Mouse (Mus musculus) heart, embryonic 16.5 days (tissue): ENCODE measurements around the gene Tnf. TPM values are rescaled to one million over a fixed set of nuclear protein-coding genes. Genes with fewer than 3 reads are reported as not detected.

Source experiments
- ATAC-seq: fragments of 200-750 bp; cut with Nextera tagmentation; replicated peaks from 2 replicates; pipeline ENCODE4 v1.8.0; 2017; ENCODE audit warnings: moderate number of reproducible peaks; ENCODE audit not compliant: insufficient read depth, low FRiP score; ENCODE audit errors: extremely low read depth
- H3K27ac ChIP-seq: fragments of 300-500 bp; sonication (generic); 2 replicates; pipeline ENCODE4 v1.5.1; 2014; ENCODE audit warnings: mild to moderate bottlenecking, low read length, control low read depth, moderate library complexity
- H3K27me3 ChIP-seq: fragments of 300-500 bp; sonication (generic); 2 replicates; pipeline ENCODE4 v1.6.1; 2014; ENCODE audit warnings: low read length, mixed read lengths; ENCODE audit not compliant: control insufficient read depth, insufficient read depth
- H3K36me3 ChIP-seq: fragments of 300-500 bp; sonication (generic); 2 replicates; pipeline ENCODE4 v1.6.1; 2014; ENCODE audit not compliant: control insufficient read depth, insufficient read depth
- H3K4me1 ChIP-seq: fragments of 300-500 bp; sonication (generic); 2 replicates; pipeline ENCODE4 v1.6.1; 2014; ENCODE audit warnings: low read length, mixed read lengths; ENCODE audit not compliant: control insufficient read depth, insufficient read depth
- H3K4me2 ChIP-seq: fragments of 300-500 bp; sonication (generic); 2 replicates; pipeline ENCODE4 v1.6.1; 2014; ENCODE audit warnings: low read depth, mild to moderate bottlenecking, control low read depth, low read length
- H3K4me3 ChIP-seq: fragments of 300-500 bp; sonication (generic); 2 replicates; pipeline ENCODE4 v1.5.1; 2014; ENCODE audit warnings: mild to moderate bottlenecking, control low read depth, low read length
- H3K9ac ChIP-seq: fragments of 300-500 bp; sonication (generic); 2 replicates; pipeline ENCODE4 v1.6.1; 2014; ENCODE audit warnings: low read length, control low read depth
- H3K9me3 ChIP-seq: fragments of 300-500 bp; sonication (generic); replicated peaks from 2 replicates; pipeline ENCODE4 v1.6.1; 2016; ENCODE audit warnings: low read length; ENCODE audit not compliant: control insufficient read depth
- WGBS: fragments of 180-500 bp; shearing (Covaris S2); extraction: QIAGEN DNeasy Blood & Tissue Kit; methylation state at CpG from one replicate; pipeline ENCODE4 v1.1.7; 2014; 5-methylcytosine and 5-hydroxymethylcytosine counted together
- polyA plus RNA-seq: library from polyadenylated mRNA; unstranded; fragments of >200 nt; fragmentation: Nextera tagmentation; extraction: Ambion mirVana; gene quantifications from 2 replicates; pipeline ENCODE4 v1.2.1, GENCODE M21; 2015

Tnf gene
- polyA plus RNA-seq, 1 experiment from 2014 or later: 0.33 TPM

DNA sequence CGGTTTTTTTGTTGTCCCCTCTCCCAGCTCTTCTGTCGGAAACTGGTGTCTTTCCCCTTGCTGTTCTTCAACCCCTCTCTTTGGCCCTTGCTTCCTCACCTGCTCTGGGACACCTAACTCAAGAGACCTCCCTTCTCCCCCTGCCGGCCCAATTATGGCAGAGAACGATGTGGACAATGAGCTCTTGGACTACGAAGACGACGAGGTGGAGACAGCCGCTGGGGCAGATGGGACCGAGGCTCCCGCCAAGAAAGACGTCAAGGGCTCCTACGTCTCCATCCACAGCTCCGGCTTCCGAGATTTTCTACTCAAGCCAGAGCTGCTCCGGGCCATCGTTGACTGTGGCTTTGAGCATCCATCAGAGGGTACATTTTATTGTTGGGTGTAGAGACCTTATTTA lies 41.3 kb upstream of the Tnf start:
- 4% methylated on average over 16 of the region's 16 CpGs for WGBS
- peaks cover 45% of the 10 kb centered on the region for H3K4me1 ChIP-seq

DNA sequence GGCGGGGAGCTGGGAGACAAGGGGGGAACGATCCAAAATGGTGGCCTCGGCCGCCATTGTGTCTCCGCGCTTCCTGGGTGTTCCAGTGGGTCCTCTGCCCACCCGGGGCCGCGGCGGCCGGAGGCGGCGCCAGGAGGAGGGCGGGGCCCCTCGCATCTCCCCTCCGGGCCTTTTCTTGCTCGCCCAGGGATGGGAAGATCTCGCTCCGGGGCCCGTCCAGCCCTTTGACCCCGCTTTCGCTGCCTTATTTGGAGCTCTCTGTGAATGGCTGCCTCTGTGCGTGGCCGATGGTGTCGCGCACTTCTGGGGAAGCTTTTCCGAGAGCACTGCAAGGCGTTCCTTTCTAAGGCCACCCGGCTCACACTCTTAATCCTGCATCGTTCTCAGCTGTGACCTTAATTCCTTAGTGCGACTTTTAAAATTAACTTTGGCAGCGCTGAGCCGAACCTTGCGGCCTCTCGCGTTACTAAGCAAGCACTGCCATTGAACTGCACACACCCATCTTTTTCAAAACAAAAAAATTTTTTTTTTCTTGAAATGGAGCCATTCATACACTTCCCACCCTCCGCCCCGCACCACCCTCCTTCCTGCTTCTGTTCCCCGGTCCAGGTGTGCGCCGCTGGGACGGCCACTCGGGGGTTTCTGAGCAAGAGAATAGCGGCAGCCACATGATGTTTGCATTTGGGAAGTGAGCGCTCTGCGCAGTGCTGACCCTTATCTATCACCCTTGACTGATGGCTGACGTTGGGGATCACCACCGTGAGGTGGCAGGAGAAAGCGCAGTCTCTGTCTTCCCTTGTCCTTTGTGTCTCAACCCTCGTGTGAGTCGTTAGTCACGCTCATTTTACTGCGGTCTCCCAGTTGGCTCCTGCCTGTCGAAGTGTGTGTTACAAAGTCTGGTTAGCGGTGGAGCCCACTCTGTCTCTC lies 40.5 kb upstream of the Tnf start:
- peaks cover 40% of the 10 kb centered on the region for H3K36me3 ChIP-seq
- peak overlapping the region; percentile 95 for H3K4me2 ChIP-seq
- peaks cover 43% of the 10 kb centered on the region for H3K4me1 ChIP-seq
- H3K4me3 ChIP-seq: peak overlapping the region; percentile 94
- H3K9ac ChIP-seq: peak overlapping the region; percentile 99
- H3K27me3 ChIP-seq: no peaks in the 10 kb centered on the region
- under 1% methylated on average over 55 of the region's 55 CpGs for WGBS
- peak overlapping the region; percentile 99 for H3K27ac ChIP-seq
- ATAC-seq: peak; percentile 47
- no peaks in the 10 kb centered on the region for H3K9me3 ChIP-seq

More for the DNA sequence above, 41.3 kb upstream of the Tnf start:
- Histone ChIP-seq H3K9ac (peak overlapping the region; percentile 99), H3K4me3 (peak overlapping the region; percentile 94), H3K9me3 (no peaks in the 10 kb centered on the region), H3K27ac (peak overlapping the region; percentile 99), H3K36me3 (peaks cover 48% of the 10 kb centered on the region), H3K27me3 (no peaks in the 10 kb centered on the region), H3K4me2 (peak overlapping the region; percentile 95)
- ATAC-seq: no peak

DNA sequence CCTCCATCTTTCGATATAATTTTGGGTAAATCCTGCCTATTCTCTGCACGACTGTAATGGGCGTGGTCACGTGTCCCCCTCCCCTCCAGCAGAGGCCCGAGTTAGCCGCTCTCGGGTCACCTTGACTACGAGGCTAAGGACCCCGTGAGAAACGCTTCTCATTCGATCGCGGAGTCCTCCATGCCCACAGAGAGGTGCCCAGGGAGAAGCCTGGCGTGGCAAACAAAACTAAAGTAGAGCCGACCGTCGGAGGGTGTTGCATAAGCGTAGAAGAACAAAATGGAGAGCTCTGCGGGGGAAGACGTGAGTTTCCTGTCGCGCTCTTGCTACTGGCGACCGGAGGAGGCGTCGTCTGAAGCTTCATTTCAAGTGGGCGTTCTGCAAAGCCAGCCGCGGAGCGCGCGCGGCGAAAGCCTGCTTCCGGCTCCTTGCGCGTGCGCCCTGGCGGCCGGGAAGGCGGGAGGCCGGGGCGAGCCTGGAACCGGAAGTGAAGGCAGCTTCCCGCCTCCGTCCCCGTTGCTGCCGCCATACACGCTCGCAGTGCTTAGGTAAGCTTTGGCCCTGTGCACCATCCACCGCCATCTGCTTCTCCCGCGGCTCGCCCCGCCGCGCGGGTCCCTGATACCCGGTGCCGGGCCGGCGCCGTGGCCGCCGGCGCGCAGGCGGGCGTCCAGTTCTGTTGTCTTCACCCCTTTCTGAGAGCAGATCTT lies 39.7 kb upstream of the Tnf start, which contains the start of gene Ddx39b:
Gene Ddx39b (plus strand): TSS at position 442 of the 710 bp plus-strand sequence.
- H3K9ac ChIP-seq: peak within 1 kb of the TSS; percentile 99
- WGBS: under 1% methylated on average over 67 of the region's 69 CpGs
- no peaks in the 10 kb centered on the region for H3K9me3 ChIP-seq
- H3K36me3 ChIP-seq: peaks cover 32% of the 10 kb centered on the region
- H3K4me1 ChIP-seq: peaks cover 43% of the 10 kb centered on the region
- H3K27ac ChIP-seq: peak within 1 kb of the TSS; percentile 99
- H3K4me2 ChIP-seq: peak within 1 kb of the TSS; percentile 95
- ATAC-seq: peak; percentile 89
- no peaks in the 10 kb centered on the region for H3K27me3 ChIP-seq
- peak within 1 kb of the TSS; percentile 94 for H3K4me3 ChIP-seq

DNA sequence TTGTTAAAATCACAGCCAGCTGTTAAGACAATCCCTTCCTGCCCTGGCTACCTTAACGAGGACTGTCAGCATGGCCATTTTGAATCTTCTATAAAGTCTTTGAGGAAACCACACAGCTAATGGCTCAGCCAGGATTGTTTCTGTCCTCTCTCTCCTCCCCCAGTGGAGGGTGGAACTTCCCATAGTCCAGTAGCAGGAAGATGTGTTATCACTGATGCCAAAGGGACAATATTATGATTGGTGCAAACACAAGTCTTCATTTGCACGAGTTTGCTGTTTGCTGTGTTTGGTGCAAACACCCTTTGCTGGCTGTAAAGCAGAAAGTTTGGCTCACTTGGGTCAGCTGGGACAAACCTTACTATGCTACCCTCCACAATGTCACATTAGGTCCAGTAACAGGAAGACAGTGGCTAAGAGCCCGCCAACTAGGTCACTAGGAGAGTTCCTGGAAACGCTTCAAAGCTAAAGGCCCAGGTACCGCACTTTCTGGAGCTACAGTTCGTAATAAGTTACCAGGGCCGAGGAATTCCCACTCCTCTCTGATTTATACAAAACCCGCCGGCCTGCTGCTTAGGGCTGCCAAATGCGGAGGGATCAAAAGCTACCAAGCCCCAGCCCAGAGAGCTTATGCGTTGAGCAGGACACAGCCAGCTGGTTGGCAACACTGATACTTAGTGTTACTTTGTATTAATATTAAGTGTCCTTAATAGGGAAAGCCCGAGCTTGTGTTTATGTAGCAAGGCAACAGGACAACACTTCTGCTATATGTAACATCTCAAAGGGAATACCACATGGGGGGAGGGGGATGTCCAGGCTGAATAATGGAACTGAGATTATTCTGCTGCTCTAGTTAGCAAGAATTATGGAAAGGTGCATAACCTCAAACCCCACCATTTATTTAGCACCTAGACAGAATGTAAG lies 38.8 kb upstream of the Tnf start:
- Histone ChIP-seq H3K4me3 (peak overlapping the region; percentile 94), H3K36me3 (peaks cover 24% of the 10 kb centered on the region), H3K27ac (peak overlapping the region; percentile 99), H3K9me3 (no peaks in the 10 kb centered on the region), H3K27me3 (no peaks in the 10 kb centered on the region), H3K4me2 (peak overlapping the region; percentile 95), H3K9ac (peak overlapping the region; percentile 70), H3K4me1 (peaks cover 37% of the 10 kb centered on the region)
- no peak; the same call in 1 of the 2 replicates for ATAC-seq
- 31% methylated on average over 12 of the region's 12 CpGs for WGBS

DNA sequence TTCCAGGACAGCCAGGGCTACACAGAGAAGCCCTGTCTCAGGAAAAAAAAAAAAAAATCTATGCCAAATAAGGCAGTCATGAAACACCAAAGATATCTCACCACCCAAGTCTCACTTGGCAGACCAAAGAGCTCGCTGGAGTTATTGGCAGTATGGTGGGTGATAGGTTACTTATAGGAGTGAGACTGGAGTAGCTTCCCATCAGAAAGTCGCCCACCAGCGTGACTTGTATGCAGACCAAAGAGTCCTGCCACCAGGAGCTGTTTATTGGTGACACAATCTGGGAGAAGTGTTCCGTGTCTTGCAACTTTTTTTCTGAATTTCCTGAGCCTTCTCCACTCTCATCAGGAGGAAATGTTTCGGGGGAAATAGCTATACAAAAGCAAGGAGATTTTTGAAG lies 37.9 kb upstream of the Tnf start:
- Histone ChIP-seq H3K27me3 (no peaks in the 10 kb centered on the region), H3K27ac (peak overlapping the region; percentile 99), H3K9ac (no peak overlapping the region), H3K36me3 (peaks cover 15% of the 10 kb centered on the region), H3K9me3 (no peaks in the 10 kb centered on the region), H3K4me3 (no peak overlapping the region), H3K4me1 (peaks cover 29% of the 10 kb centered on the region), H3K4me2 (no peak overlapping the region)
- 75% methylated on average over 5 of the region's 5 CpGs for WGBS
- ATAC-seq: no peak

DNA sequence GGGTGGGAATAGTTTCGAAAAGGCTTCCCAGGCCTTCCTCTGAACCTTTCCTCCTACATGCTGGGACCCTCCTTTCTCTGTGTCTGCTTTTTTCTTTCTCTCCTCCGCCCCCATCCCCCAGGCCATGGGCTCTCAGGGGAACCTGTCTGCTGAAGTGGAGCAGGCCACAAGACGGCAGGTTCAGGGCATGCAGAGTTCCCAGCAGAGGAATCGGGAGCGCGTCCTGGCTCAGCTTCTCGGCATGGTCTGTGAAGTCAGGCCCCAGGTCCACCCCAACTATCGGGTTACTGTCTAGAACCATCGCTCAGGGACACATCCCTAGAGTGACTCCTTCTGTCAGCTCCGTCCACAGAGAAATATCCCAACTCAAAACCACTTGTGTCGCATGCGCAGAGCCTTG lies 35.7 kb upstream of the Tnf start:
- no peak overlapping the region for H3K4me3 ChIP-seq
- H3K9ac ChIP-seq: no peak overlapping the region
- H3K36me3 ChIP-seq: no peaks in the 10 kb centered on the region
- H3K27ac ChIP-seq: no peak overlapping the region
- H3K27me3 ChIP-seq: no peaks in the 10 kb centered on the region
- no peak overlapping the region for H3K4me2 ChIP-seq
- no peak for ATAC-seq
- no peaks in the 10 kb centered on the region for H3K9me3 ChIP-seq
- WGBS: 85% methylated on average over 12 of the region's 12 CpGs
- H3K4me1 ChIP-seq: peaks cover 32% of the 10 kb centered on the region

DNA sequence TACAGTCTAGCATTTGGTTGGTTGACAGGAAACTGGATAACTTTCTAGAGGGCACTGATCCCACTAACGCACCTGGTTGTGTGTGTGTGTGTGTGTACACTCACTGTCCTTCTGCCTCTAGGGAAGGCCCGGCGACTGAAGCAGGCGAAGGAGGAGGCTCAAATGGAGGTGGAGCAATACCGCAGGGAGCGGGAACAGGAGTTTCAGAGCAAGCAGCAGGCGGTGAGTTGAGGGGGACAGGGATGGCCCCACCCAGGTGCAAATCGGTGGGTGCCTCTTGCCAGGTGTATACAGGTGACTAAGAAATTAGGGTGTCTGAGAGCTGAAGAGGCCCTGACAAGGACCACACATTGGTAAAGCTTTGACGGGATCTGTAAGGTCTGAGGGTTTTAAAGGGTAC lies 35.2 kb upstream of the Tnf start:
- no peaks in the 10 kb centered on the region for H3K36me3 ChIP-seq
- peaks cover 36% of the 10 kb centered on the region for H3K4me1 ChIP-seq
- 75% methylated on average over 9 of the region's 9 CpGs for WGBS
- no peak overlapping the region for H3K27ac ChIP-seq
- H3K4me3 ChIP-seq: no peak overlapping the region
- no peak overlapping the region for H3K4me2 ChIP-seq
- H3K9ac ChIP-seq: no peak overlapping the region
- no peak for ATAC-seq
- no peaks in the 10 kb centered on the region for H3K27me3 ChIP-seq
- no peaks in the 10 kb centered on the region for H3K9me3 ChIP-seq

DNA sequence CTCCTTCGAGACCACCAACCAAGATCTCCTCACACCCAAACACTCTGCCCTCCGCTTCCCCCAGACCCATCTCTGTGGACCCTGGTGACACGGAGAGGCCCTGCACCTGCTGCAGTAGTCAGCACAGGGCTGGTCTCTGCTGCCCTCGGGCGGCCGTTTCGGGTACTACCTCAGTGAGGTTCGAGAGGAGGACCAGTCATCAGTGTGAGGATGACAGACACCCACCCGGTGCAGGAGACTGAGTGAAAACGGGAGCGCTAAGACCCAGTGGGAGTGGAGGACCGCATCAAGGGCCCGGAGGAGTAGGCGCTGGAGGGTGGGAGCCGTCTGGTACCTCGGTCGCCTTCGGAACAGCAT lies 34.6 kb upstream of the Tnf start:
- Histone ChIP-seq H3K9ac (peak overlapping the region; percentile 94), H3K27ac (peak overlapping the region; percentile 94), H3K4me1 (peaks cover 39% of the 10 kb centered on the region), H3K27me3 (no peaks in the 10 kb centered on the region), H3K4me2 (peak overlapping the region; percentile 89), H3K4me3 (peak overlapping the region; percentile 75), H3K36me3 (no peaks in the 10 kb centered on the region), H3K9me3 (no peaks in the 10 kb centered on the region)
- ATAC-seq: peak; percentile 56
- 1% methylated on average over 18 of the region's 18 CpGs for WGBS
